Mouse (Mus musculus) adrenal gland, adult 2 months (tissue): ENCODE data around the gene Pitpnm3. TPM values are rescaled to one million over a fixed set of nuclear protein-coding genes. Genes with fewer than 3 reads are reported as not detected.
A peak's percentile ranks its signal among the peaks of the same experiment; 100 is the strongest.

ENCODE experiments used
- DNase-seq: peaks from one replicate; pipeline ENCODE4 v3.0.0; 2021
- polyA plus RNA-seq: library from polyadenylated mRNA; depleted of rRNA; stranded (reverse); fragments of >200 nt; gene quantifications from 2 replicates; pipeline ENCODE4 v1.2.3, GENCODE M21; 2012; rRNA removed
- total RNA-seq, 2 experiments: library from RNA; stranded (reverse); gene quantifications; 2 replicates each; pipeline ENCODE4 v1.2.3; 2021

The Pitpnm3 gene
- total and polyA plus RNA-seq, 3 experiments = 1.8 to 4.5 (median 4.0) TPM

GRCm38 (mm10) chr11:72022827-72023226, 112.8 kb downstream of the Pitpnm3 start:
- no peak for DNase-seq

DNA sequence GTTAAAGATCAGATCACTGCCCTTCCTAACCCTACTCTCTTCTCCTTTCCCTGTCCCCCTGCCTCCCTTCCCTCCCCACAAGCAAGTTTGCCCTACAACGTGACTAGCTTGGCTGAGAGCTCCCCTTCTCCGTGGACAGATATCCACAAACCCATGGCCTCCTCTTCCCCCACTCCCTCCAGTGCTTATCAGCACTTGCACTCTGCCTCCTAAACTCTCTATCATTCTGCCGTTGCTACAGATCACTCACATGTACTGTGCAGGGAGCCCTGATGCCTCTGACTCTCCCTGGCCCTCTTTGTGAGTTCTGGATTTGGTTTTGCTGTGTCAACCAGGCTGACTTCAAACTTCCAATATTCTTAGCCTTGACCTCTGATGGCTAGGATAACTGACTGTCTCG, 114.6 kb downstream of the Pitpnm3 start:
- DNase-seq = no peak

DNA sequence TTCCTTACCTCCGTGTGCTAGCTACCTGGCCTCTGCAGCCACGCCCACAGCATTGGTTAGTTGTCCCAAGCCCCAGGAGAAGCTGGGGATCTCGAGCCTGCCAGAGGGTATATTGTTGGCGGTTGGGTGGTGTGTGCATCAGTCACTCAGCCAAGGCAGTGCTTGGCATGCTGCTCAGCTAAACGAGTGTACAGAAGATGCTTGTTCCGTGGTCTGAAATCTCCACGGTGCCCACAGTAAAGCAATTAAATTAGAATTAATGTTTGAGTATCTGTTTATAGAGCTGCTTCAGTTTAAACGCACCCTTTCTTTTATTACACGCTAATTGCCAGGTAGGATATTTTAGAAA, 118.4 kb downstream of the Pitpnm3 start:
- no peak for DNase-seq

DNA sequence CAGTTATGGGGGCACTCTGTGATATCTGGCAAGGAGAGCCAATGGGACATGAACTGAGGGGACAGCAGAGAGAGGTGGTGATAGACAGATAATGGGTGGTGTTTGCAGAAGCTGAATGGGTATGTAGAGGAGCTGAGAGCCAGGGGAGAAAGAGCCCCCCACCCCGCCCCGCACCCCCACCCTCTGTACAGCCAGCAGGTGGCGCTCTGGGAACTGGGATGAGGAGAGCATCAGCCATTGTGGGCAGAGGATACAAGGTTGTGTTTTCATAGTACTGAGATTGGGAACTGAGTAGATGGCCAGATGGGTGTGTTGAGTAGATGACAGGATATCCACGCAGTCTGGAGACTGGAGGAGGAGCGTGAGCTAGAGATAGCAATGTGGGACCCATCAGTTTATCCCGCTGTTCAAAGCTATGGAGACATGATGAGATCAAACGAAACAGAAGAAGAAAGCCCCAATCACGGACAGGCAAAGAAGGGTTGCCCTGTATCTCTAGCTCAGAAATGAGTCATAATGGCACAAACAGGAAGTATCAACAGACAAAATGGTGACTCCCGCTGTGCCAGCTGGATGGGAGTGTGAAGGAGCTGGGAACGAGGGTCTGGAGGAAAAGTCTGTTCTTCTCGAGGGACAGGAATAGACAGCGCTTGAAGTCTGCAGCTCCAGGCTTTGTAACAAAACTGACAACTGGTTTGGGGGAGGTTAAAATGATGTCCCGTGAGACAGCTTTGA, 118.9 kb downstream of the Pitpnm3 start:
- DNase-seq = no peak

- DNase-seq = no peak
Observed at GRCm38 (mm10) chr11:72014674-72015073, 120.9 kb downstream of the Pitpnm3 start.

GRCm38 (mm10) chr11:72011955-72012354, 123.6 kb downstream of the Pitpnm3 start:
- DNase-seq = no peak

- DNase-seq = no peak
Observed at GRCm38 (mm10) chr11:72010940-72011722, 124.4 kb downstream of the Pitpnm3 start.

DNA sequence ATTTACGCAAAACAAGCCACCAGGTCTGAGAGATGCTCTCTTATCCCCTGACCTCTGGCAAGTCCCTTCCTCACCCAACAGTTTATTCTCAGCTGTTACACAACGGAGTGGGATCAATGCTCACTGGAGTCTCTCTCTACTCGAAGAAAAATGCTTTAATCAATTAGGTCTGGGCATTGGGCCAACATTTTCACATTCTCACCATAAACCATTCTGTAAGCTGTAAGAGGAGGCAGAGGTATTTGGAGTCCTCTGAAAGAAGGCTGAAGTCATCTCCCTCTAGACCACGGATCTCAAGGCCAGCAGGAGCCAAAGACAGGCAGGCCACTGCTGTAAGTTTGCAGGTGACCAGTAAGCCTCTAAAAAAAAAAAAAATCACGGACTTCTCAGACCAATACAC, 125.2 kb downstream of the Pitpnm3 start:
- DNase-seq = no peak

- DNase-seq = no peak
Observed at GRCm38 (mm10) chr11:72005547-72005946, 130.0 kb downstream of the Pitpnm3 start.

DNA sequence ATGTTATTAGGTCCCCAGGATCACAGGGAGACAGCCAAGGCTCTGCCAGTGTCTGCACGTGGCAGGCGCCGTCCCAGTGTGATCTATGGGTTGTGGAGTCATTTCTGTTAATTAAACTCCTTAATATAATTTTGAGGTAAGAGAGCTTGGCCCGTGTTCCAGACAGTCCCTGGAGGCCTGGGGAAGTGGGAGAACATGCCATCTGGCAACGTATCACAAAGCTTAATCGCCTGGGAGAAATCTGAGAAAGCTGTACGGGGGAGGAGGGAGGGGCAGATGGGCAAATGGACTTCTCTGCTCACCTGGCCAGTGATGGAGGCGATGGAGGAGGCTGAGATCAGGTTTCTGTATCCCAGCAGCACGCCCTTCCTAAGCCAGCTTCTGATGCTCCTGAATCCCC, 132.4 kb downstream of the Pitpnm3 start:
- peak; percentile 22 for DNase-seq

DNA sequence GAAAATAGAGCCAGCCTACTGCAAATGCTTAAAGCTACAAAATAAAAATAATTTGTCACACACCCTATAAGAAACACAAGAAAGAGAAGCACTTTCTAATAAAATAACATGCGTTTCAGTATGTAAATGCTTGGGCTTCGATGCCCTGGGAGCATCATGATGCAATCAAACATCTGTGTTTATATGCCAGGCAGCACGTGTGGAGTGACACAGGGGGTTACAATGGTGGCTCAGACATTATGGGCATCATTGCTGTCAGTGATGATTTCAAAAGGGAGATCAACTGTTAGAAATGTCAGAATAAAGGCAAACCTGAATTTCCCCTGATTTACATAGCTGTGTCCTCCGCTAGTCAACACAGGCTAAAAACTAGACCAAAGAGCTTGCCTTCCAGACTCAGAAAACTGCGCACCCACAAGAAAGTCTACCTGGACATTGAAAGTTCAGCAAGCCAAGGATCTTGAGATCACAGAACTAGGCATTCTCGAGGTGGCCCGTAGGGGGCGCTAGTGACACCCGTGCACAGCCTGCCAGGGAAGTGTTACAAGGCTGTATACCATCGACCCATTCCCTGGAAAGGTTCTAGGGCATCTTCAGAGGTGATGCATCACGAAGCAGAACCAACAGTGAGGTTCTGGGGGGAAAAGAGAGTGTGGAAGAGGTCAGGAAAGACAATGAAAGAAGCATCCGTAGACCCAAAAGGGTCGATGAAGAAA, 133.3 kb downstream of the Pitpnm3 start:
- DNase-seq = peak; percentile 23

DNA sequence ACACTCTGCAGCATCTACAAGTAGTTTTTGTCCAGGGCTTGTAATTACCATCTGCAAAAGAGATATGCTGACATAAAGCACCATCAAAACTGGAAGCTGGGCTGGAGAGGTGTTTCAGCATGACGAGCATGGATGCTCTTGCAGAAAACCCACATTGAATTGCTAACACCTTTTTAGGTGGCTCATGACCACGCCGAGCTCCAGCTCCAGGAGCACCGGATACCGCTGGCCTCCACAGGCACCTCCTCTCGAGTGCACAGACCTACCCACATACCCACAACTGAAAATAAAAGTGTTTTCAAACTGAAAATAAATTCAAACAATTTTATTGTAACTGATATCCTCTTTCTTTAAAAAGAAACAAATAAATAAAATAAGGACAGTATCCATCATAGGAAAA, 135.4 kb downstream of the Pitpnm3 start:
- no peak for DNase-seq

Other genes with a start within 250 kb of the Pitpnm3 start
- gene Aipl1, start 98.3 kb downstream of the Pitpnm3 start, total RNA-seq = not detected
- 0.06 and 0.07 TPM in 2 replicates for gene Aipl1, start 98.3 kb downstream of the Pitpnm3 start, polyA plus RNA-seq
- gene Pimreg, start 93.7 kb downstream of the Pitpnm3 start, total RNA-seq = 1 to 10 TPM; 1.7 to 2.8 TPM
- gene Pimreg, start 93.7 kb downstream of the Pitpnm3 start, polyA plus RNA-seq = 2.7 and 3.0 TPM in 2 replicates
- under 1 TPM; 0.35 to 0.81 TPM for gene Gm43951, start 71.1 kb upstream of the Pitpnm3 start, total RNA-seq
- gene Gm43951, start 71.1 kb upstream of the Pitpnm3 start, polyA plus RNA-seq = 0.15 TPM in 1 of 2 replicates, not detected in the other
- 1 to 10 TPM; 6.0 to 6.4 TPM for gene 4933427D14Rik, start 71.7 kb upstream of the Pitpnm3 start, total RNA-seq
- gene 4933427D14Rik, start 71.7 kb upstream of the Pitpnm3 start, polyA plus RNA-seq = 3.1 and 3.3 TPM in 2 replicates
- gene Txndc17, start 71.8 kb upstream of the Pitpnm3 start, total RNA-seq = 10 to 100 TPM; 76.6 to 77.6 TPM
- 9.6 and 13.0 TPM in 2 replicates for gene Txndc17, start 71.8 kb upstream of the Pitpnm3 start, polyA plus RNA-seq
- gene Med31, start 79.8 kb upstream of the Pitpnm3 start, total RNA-seq = 10 to 100 TPM in 1 of 2 experiments, 1 to 10 TPM in 1; 9.4 to 11.6 TPM
- 3.6 and 4.4 TPM in 2 replicates for gene Med31, start 79.8 kb upstream of the Pitpnm3 start, polyA plus RNA-seq
- under 1 TPM; 0.20 to 0.38 TPM for gene Slc13a5, start 131.4 kb upstream of the Pitpnm3 start, total RNA-seq
- 0.08 and 0.12 TPM in 2 replicates for gene Slc13a5, start 131.4 kb upstream of the Pitpnm3 start, polyA plus RNA-seq
- 10 to 100 TPM; 22.3 to 28.9 TPM for gene Xaf1, start 165.9 kb upstream of the Pitpnm3 start, total RNA-seq
- gene Xaf1, start 165.9 kb upstream of the Pitpnm3 start, polyA plus RNA-seq = 26.9 and 28.1 TPM in 2 replicates
- gene Fbxo39, start 178.7 kb upstream of the Pitpnm3 start, total RNA-seq = not detected
- gene Fbxo39, start 178.7 kb upstream of the Pitpnm3 start, polyA plus RNA-seq = 0.06 TPM in 1 of 2 replicates, not detected in the other
- gene Tekt1, start 226.7 kb upstream of the Pitpnm3 start, total RNA-seq = under 1 TPM; 0.21 to 0.86 TPM
- gene Tekt1, start 226.7 kb upstream of the Pitpnm3 start, polyA plus RNA-seq = 0.07 and 0.17 TPM in 2 replicates